Mouse (Mus musculus) C2C12 (cell line): Measurements from ENCODE around the gene Eif4a1. TPM values are rescaled to one million over a fixed set of nuclear protein-coding genes. Genes with fewer than 3 reads are reported as not detected.

Experiments used
- H3K27me3 ChIP-seq: one replicate; pipeline ENCODE4 v1.6.1; 2011; ENCODE audit not compliant: control insufficient read depth, insufficient read depth, insufficient read length
- H3K36me3 ChIP-seq: one replicate; pipeline ENCODE4 v1.6.1; 2011; ENCODE audit not compliant: control insufficient read depth, insufficient read depth
- H3K4me3 ChIP-seq: one replicate; pipeline ENCODE4 v1.5.1; 2011; ENCODE audit warnings: mild to moderate bottlenecking, control low read depth; ENCODE audit not compliant: poor library complexity, insufficient read depth, severe bottlenecking
- H3K79me2 ChIP-seq: one replicate; pipeline ENCODE4 v1.6.1; 2011; ENCODE audit not compliant: control insufficient read depth, insufficient read depth
- H3K79me3 ChIP-seq: one replicate; pipeline ENCODE4 v1.6.1; 2011; ENCODE audit warnings: low read depth, control low read depth
- H3ac ChIP-seq: one replicate; pipeline ENCODE3; 2011; ENCODE audit warnings: low read depth; ENCODE audit not compliant: control insufficient read depth, insufficient read length
- CEBPB ChIP-seq: IDR thresholded peaks from one replicate; pipeline ENCODE4 v1.6.1; 2011; ENCODE audit warnings: low read depth, mild to moderate bottlenecking, control low read depth, moderate library complexity
- CTCF ChIP-seq: IDR thresholded peaks from one replicate; pipeline ENCODE4 v1.5.1; 2011; ENCODE audit not compliant: control insufficient read depth, insufficient read depth, insufficient read length
- FOSL1 ChIP-seq: IDR thresholded peaks from one replicate; pipeline ENCODE4 v1.8.0; 2011; ENCODE audit warnings: mild to moderate bottlenecking, low read length; ENCODE audit not compliant: poor library complexity, insufficient read depth, severe bottlenecking
- MAX ChIP-seq: IDR thresholded peaks from one replicate; pipeline ENCODE4 v1.6.1; 2011; ENCODE audit warnings: mild to moderate bottlenecking, control low read depth
- MYOD1 ChIP-seq: IDR thresholded peaks from one replicate; pipeline ENCODE4 v1.6.1; 2011; ENCODE audit warnings: low read depth; ENCODE audit not compliant: control insufficient read depth, insufficient read length
- MYOG ChIP-seq: IDR thresholded peaks from one replicate; pipeline ENCODE4 v1.6.1; 2011; ENCODE audit not compliant: control insufficient read depth, insufficient read length; ENCODE audit errors: extremely low read depth
- USF1 ChIP-seq: IDR thresholded peaks from one replicate; pipeline ENCODE4 v1.6.1; 2011; ENCODE audit warnings: low read depth, mild to moderate bottlenecking, control low read depth, moderate library complexity
- polyA plus RNA-seq: library from polyadenylated mRNA; unstranded; fragments of >200 nt; fragmentation: generic; extraction: Trizol; gene quantifications from one replicate; pipeline ENCODE4 v1.2.1, GENCODE M21; 2012; ENCODE audit warnings: missing spikeins

Gene Eif4a1
- polyA plus RNA-seq, 1 experiment, result 1,304 TPM

DNA sequence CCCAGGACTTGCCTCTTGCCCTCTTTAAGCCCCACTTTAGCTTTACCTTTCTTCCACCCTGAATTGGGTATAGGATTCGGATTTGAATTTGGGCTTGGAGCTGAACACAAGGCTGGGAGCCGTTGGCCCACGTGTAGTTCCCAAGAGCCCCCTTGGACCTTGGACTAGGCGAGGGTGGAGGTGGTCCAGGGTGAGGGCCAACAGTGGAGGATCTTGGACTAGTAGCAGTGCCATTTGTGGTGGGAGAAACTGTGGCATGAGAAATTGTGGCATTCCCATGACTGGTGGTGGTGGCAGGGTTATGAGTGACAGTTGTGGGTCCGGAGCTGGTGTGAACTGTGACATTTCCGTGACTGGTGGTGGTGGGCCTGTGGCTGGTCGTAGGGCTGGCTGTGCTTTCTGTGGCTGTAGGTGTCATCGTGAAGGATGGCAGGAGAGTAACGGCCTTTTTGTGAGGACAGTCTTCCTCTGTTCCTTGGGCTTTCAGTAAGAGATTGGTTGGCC, 6.7 kb downstream of the Eif4a1 start:
- H3K4me3 ChIP-seq, result no peak overlapping the region

GRCm38 (mm10) chr11:69664841-69665240, 7.4 kb downstream of the Eif4a1 start:
- Histone ChIP-seq H3K27me3 (no peaks in the 10 kb centered on the region), H3K79me2 (peaks cover 47% of the 10 kb centered on the region), H3ac (no peak overlapping the region), H3K4me3 (no peak overlapping the region), H3K79me3 (peaks cover 36% of the 10 kb centered on the region), H3K36me3 (peaks cover 56% of the 10 kb centered on the region)
- TF ChIP-seq MYOG (no peak), USF1 (no peak), FOSL1 (no peak), MYOD1 (no peak), CTCF (no peak), MAX (no peak), CEBPB (no peak)

More for the DNA sequence above, 6.7 kb downstream of the Eif4a1 start:
- no peak overlapping the region for H3ac ChIP-seq
- H3K79me2 ChIP-seq, result peaks cover 47% of the 10 kb centered on the region
- H3K27me3 ChIP-seq, result no peaks in the 10 kb centered on the region
- H3K36me3 ChIP-seq, result peaks cover 56% of the 10 kb centered on the region
- TF ChIP-seq MYOG, result no peak
- TF ChIP-seq USF1, result no peak
- TF ChIP-seq CTCF, result no peak
- TF ChIP-seq FOSL1, result no peak
- TF ChIP-seq MAX, result no peak
- no peak for TF ChIP-seq CEBPB
- no peak for TF ChIP-seq MYOD1
- peaks cover 40% of the 10 kb centered on the region for H3K79me3 ChIP-seq

DNA sequence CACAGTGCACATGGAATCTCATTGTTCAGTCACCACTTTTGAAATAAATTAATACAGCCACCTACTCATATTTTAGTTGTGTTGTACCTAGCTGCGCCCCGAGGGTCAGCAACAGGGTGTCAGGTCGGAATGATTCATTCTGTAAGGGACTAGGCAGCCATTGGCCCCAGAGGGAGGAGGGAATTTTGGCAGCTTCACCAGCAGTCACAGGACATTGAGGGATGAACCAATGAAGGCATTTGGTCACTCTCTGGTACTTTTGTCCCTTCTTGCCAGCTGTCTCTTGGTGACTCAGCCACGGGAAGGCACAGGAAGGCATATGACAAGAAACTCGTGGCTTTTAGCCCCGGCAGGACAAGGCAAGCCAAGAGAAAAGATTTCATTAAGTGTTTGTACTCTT, 8.4 kb downstream of the Eif4a1 start:
- Histone ChIP-seq H3ac (no peak overlapping the region), H3K4me3 (no peak overlapping the region), H3K27me3 (no peaks in the 10 kb centered on the region), H3K36me3 (peaks cover 51% of the 10 kb centered on the region), H3K79me3 (peaks cover 26% of the 10 kb centered on the region), H3K79me2 (peaks cover 39% of the 10 kb centered on the region)
- TF ChIP-seq MAX, result no peak
- TF ChIP-seq FOSL1, result no peak
- no peak for TF ChIP-seq MYOD1
- no peak for TF ChIP-seq USF1
- TF ChIP-seq CTCF, result no peak
- TF ChIP-seq MYOG, result no peak
- no peak for TF ChIP-seq CEBPB

DNA sequence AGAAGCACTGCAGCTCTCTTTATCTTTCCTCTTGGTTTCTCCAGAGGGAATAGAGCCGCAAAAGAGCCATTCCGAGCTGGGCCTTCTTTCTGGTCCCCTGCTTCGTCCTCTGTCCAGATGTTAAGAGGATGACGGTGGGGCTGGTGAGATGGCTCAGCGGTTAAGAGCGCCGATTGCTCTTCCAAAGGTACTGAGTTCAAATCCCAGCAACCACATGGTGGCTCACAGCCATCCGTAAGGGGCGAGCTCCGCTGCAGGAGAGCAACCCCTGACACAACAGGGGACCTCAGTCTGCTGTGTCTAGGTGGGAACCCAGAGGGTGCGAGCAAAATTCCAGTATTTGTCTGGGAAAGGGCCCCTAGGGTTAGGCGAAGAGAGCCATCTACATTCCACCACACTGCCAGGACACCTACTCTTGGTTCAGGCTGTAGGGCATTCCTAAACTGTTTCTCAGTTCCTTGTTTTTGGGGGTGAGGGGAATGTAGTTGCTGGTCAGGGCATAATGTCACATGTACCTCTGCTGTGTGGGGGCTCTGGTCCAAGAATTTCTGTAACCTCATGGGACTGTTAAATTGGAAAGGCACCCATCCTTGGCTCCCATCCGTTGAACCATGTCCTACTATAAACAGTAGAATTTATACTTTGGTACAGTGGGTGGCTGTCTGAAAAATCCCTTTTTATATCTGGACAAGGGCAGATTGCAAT, 9.1 kb downstream of the Eif4a1 start:
- H3K79me2 ChIP-seq, result peaks cover 33% of the 10 kb centered on the region
- peak overlapping the region; percentile 43 for H3K4me3 ChIP-seq
- H3ac ChIP-seq, result peak overlapping the region; percentile 65
- peaks cover 48% of the 10 kb centered on the region for H3K36me3 ChIP-seq
- no peaks in the 10 kb centered on the region for H3K27me3 ChIP-seq
- no peak for TF ChIP-seq MYOD1
- TF ChIP-seq MYOG, result no peak
- TF ChIP-seq CTCF, result no peak
- no peak for TF ChIP-seq USF1
- no peak for TF ChIP-seq CEBPB
- no peak for TF ChIP-seq FOSL1
- no peak for TF ChIP-seq MAX
- H3K79me3 ChIP-seq, result peaks cover 20% of the 10 kb centered on the region

GRCm38 (mm10) chr11:69662213-69662966, 9.8 kb downstream of the Eif4a1 start, which contains the start of gene Mpdu1:
Gene Mpdu1 (minus strand): TSS chr11:69662642.
- Histone ChIP-seq H3K79me2 (peaks cover 26% of the 10 kb centered on the region), H3K79me3 (peaks cover 13% of the 10 kb centered on the region), H3ac (peak within 1 kb of the TSS; percentile 84), H3K27me3 (no peaks in the 10 kb centered on the region), H3K4me3 (peak within 1 kb of the TSS; percentile 43), H3K36me3 (peaks cover 48% of the 10 kb centered on the region)
- TF ChIP-seq MYOG (no peak), USF1 (no peak), FOSL1 (no peak), MAX (peak; percentile 45), CTCF (no peak), CEBPB (no peak), MYOD1 (no peak)
